Mouse (Mus musculus): ENCODE measurements around the gene Pygo1. TPM values are rescaled to one million over a fixed set of nuclear protein-coding genes. Genes with fewer than 3 reads are reported as not detected.

Pygo1 gene
- polyA plus RNA-seq, 1 experiment from 2014 or later, result 4.3 TPM

GRCm38 (mm10) chr9:72983066-72983465 is 57.6 kb downstream of the Pygo1 start:
- H3K9ac ChIP-seq (replicated peaks; ENCODE audit: low read length), result no peak overlapping the region
- H3K27ac ChIP-seq (ENCODE audit: low read length), result no peak overlapping the region
- H3K36me3 ChIP-seq (ENCODE audit: insufficient read depth, low read length), result no peaks in the 10 kb centered on the region
- no peaks in the 10 kb centered on the region for H3K9me3 ChIP-seq (ENCODE audit: low read length)
- no peak overlapping the region for H3K4me2 ChIP-seq (replicated peaks; ENCODE audit: low read depth, low read length)
- peaks cover 14% of the 10 kb centered on the region for H3K4me1 ChIP-seq (ENCODE audit: insufficient read depth, low read length)
- no peak overlapping the region for H3K4me3 ChIP-seq (ENCODE audit: low read length)
- no peaks in the 10 kb centered on the region for H3K27me3 ChIP-seq (ENCODE audit: insufficient read depth, low read length)
- WGBS, result 69% methylated on average over 2 of the region's 2 CpGs
- ATAC-seq (ENCODE audit: low FRiP score, low TSS enrichment), result no peak

GRCm38 (mm10) chr9:72985250-72986220 is 60.1 kb downstream of the Pygo1 start, which contains the start of the genes Ccpg1os and Ccpg1:
Gene Ccpg1os, minus strand, starts transcription at chr9:72985382.
Gene Ccpg1, plus strand, starts transcription at chr9:72985429.
- peak; percentile 100 for ATAC-seq (ENCODE audit: low FRiP score, low TSS enrichment)
- Histone ChIP-seq H3K4me2 (replicated peaks; ENCODE audit: low read depth, low read length) (peak within 1 kb of the TSS; percentile 91), H3K9me3 (ENCODE audit: low read length) (no peaks in the 10 kb centered on the region), H3K27ac (ENCODE audit: low read length) (peak within 1 kb of the TSS; percentile 61; the same call in 1 of the 2 replicates), H3K27me3 (ENCODE audit: insufficient read depth, low read length) (no peaks in the 10 kb centered on the region), H3K4me1 (ENCODE audit: insufficient read depth, low read length) (peaks cover 14% of the 10 kb centered on the region), H3K4me3 (ENCODE audit: low read length) (peak within 1 kb of the TSS; percentile 95), H3K9ac (replicated peaks; ENCODE audit: low read length) (peak within 1 kb of the TSS; percentile 83), H3K36me3 (ENCODE audit: insufficient read depth, low read length) (no peaks in the 10 kb centered on the region)
- WGBS, result under 1% methylated on average over 88 of the region's 88 CpGs

GRCm38 (mm10) chr9:72987703-72988102 is 62.3 kb downstream of the Pygo1 start:
- no peak overlapping the region for H3K4me2 ChIP-seq (replicated peaks; ENCODE audit: low read depth, low read length)
- no peak for ATAC-seq (ENCODE audit: low FRiP score, low TSS enrichment)
- 75% methylated on average over 3 of the region's 3 CpGs for WGBS
- H3K4me1 ChIP-seq (ENCODE audit: insufficient read depth, low read length), result peaks cover 14% of the 10 kb centered on the region
- no peak overlapping the region for H3K27ac ChIP-seq (ENCODE audit: low read length)
- no peak overlapping the region for H3K9ac ChIP-seq (replicated peaks; ENCODE audit: low read length)
- H3K9me3 ChIP-seq (ENCODE audit: low read length), result no peaks in the 10 kb centered on the region
- H3K36me3 ChIP-seq (ENCODE audit: insufficient read depth, low read length), result no peaks in the 10 kb centered on the region
- no peak overlapping the region for H3K4me3 ChIP-seq (ENCODE audit: low read length)
- no peaks in the 10 kb centered on the region for H3K27me3 ChIP-seq (ENCODE audit: insufficient read depth, low read length)

- Histone ChIP-seq H3K27ac (ENCODE audit: low read length) (no peak overlapping the region), H3K4me3 (ENCODE audit: low read length) (no peak overlapping the region), H3K4me2 (replicated peaks; ENCODE audit: low read depth, low read length) (no peak overlapping the region), H3K36me3 (ENCODE audit: insufficient read depth, low read length) (no peaks in the 10 kb centered on the region), H3K9ac (replicated peaks; ENCODE audit: low read length) (no peak overlapping the region), H3K4me1 (ENCODE audit: insufficient read depth, low read length) (peaks cover 14% of the 10 kb centered on the region), H3K27me3 (ENCODE audit: insufficient read depth, low read length) (no peaks in the 10 kb centered on the region), H3K9me3 (ENCODE audit: low read length) (no peaks in the 10 kb centered on the region)
- no peak for ATAC-seq (ENCODE audit: low FRiP score, low TSS enrichment)
- WGBS, result 71% methylated on average over 5 of the region's 5 CpGs
Measured at GRCm38 (mm10) chr9:72988706-72989105, 63.3 kb downstream of the Pygo1 start.

GRCm38 (mm10) chr9:72991420-72991819 is 66.0 kb downstream of the Pygo1 start:
- no peak overlapping the region for H3K27ac ChIP-seq (ENCODE audit: low read length)
- no peaks in the 10 kb centered on the region for H3K36me3 ChIP-seq (ENCODE audit: insufficient read depth, low read length)
- no peaks in the 10 kb centered on the region for H3K27me3 ChIP-seq (ENCODE audit: insufficient read depth, low read length)
- H3K9me3 ChIP-seq (ENCODE audit: low read length), result no peaks in the 10 kb centered on the region
- 91% methylated on average over 2 of the region's 2 CpGs for WGBS
- no peak overlapping the region for H3K9ac ChIP-seq (replicated peaks; ENCODE audit: low read length)
- ATAC-seq (ENCODE audit: low FRiP score, low TSS enrichment), result no peak
- no peak overlapping the region for H3K4me2 ChIP-seq (replicated peaks; ENCODE audit: low read depth, low read length)
- H3K4me3 ChIP-seq (ENCODE audit: low read length), result no peak overlapping the region
- peaks cover 2% of the 10 kb centered on the region; the same call in 1 of the 2 replicates for H3K4me1 ChIP-seq (ENCODE audit: insufficient read depth, low read length)

- no peak overlapping the region for H3K9ac ChIP-seq (replicated peaks; ENCODE audit: low read length)
- WGBS, result 86% methylated on average over 5 of the region's 5 CpGs
- no peak overlapping the region for H3K4me3 ChIP-seq (ENCODE audit: low read length)
Measured at GRCm38 (mm10) chr9:72992576-72992975, 67.1 kb downstream of the Pygo1 start.

GRCm38 (mm10) chr9:72996167-72996566 is 70.7 kb downstream of the Pygo1 start:
- no peak overlapping the region for H3K4me3 ChIP-seq (ENCODE audit: low read length)
- H3K27me3 ChIP-seq (ENCODE audit: insufficient read depth, low read length), result no peaks in the 10 kb centered on the region
- H3K36me3 ChIP-seq (ENCODE audit: insufficient read depth, low read length), result no peaks in the 10 kb centered on the region
- ATAC-seq (ENCODE audit: low FRiP score, low TSS enrichment), result no peak
- no peak overlapping the region for H3K27ac ChIP-seq (ENCODE audit: low read length)
- no peak overlapping the region for H3K4me2 ChIP-seq (replicated peaks; ENCODE audit: low read depth, low read length)
- H3K9ac ChIP-seq (replicated peaks; ENCODE audit: low read length), result no peak overlapping the region
- no peaks in the 10 kb centered on the region for H3K9me3 ChIP-seq (ENCODE audit: low read length)
- H3K4me1 ChIP-seq (ENCODE audit: insufficient read depth, low read length), result no peaks in the 10 kb centered on the region

More at GRCm38 (mm10) chr9:72992576-72992975, 67.1 kb downstream of the Pygo1 start:
- Histone ChIP-seq H3K9me3 (ENCODE audit: low read length) (no peaks in the 10 kb centered on the region), H3K4me2 (replicated peaks; ENCODE audit: low read depth, low read length) (no peak overlapping the region), H3K27ac (ENCODE audit: low read length) (no peak overlapping the region), H3K4me1 (ENCODE audit: insufficient read depth, low read length) (no peaks in the 10 kb centered on the region), H3K27me3 (ENCODE audit: insufficient read depth, low read length) (no peaks in the 10 kb centered on the region), H3K36me3 (ENCODE audit: insufficient read depth, low read length) (no peaks in the 10 kb centered on the region)
- ATAC-seq (ENCODE audit: low FRiP score, low TSS enrichment), result no peak

GRCm38 (mm10) chr9:72996806-72997205 is 71.4 kb downstream of the Pygo1 start:
- WGBS, result 65% methylated on average over 7 of the region's 7 CpGs
- no peak overlapping the region for H3K27ac ChIP-seq (ENCODE audit: low read length)
- no peaks in the 10 kb centered on the region for H3K27me3 ChIP-seq (ENCODE audit: insufficient read depth, low read length)
- no peak overlapping the region for H3K4me2 ChIP-seq (replicated peaks; ENCODE audit: low read depth, low read length)
- no peaks in the 10 kb centered on the region for H3K9me3 ChIP-seq (ENCODE audit: low read length)
- no peak for ATAC-seq (ENCODE audit: low FRiP score, low TSS enrichment)
- no peak overlapping the region for H3K9ac ChIP-seq (replicated peaks; ENCODE audit: low read length)
- no peaks in the 10 kb centered on the region for H3K36me3 ChIP-seq (ENCODE audit: insufficient read depth, low read length)
- H3K4me1 ChIP-seq (ENCODE audit: insufficient read depth, low read length), result no peaks in the 10 kb centered on the region
- no peak overlapping the region for H3K4me3 ChIP-seq (ENCODE audit: low read length)

GRCm38 (mm10) chr9:73000487-73000886 is 75.0 kb downstream of the Pygo1 start:
- Histone ChIP-seq H3K4me2 (replicated peaks; ENCODE audit: low read depth, low read length) (no peak overlapping the region), H3K36me3 (ENCODE audit: insufficient read depth, low read length) (peaks cover 3% of the 10 kb centered on the region; the same call in 1 of the 2 replicates), H3K9ac (replicated peaks; ENCODE audit: low read length) (no peak overlapping the region), H3K4me1 (ENCODE audit: insufficient read depth, low read length) (no peaks in the 10 kb centered on the region), H3K4me3 (ENCODE audit: low read length) (no peak overlapping the region), H3K27me3 (ENCODE audit: insufficient read depth, low read length) (no peaks in the 10 kb centered on the region), H3K27ac (ENCODE audit: low read length) (no peak overlapping the region), H3K9me3 (ENCODE audit: low read length) (no peaks in the 10 kb centered on the region)
- 84% methylated on average over 2 of the region's 2 CpGs for WGBS
- ATAC-seq (ENCODE audit: low FRiP score, low TSS enrichment), result no peak

All from kidney, embryonic 16.5 days (tissue).